Mouse (Mus musculus): ENCODE measurements around the gene 1600014C23Rik. TPM values are rescaled to one million over a fixed set of nuclear protein-coding genes. Genes with fewer than 3 reads are reported as not detected.

1600014C23Rik gene
- total RNA-seq, 2 experiments from 2014 or later, result not detected

- no peak for DNase-seq
These were observed 18.4 kb upstream of the 1600014C23Rik start for GRCm38 (mm10) chr17:45752053-45752452.

- no peak for DNase-seq
These were observed 17.7 kb upstream of the 1600014C23Rik start for GRCm38 (mm10) chr17:45751359-45751758.

GRCm38 (mm10) chr17:45749100-45749499 is 15.5 kb upstream of the 1600014C23Rik start:
- DNase-seq, result peak; percentile 67

GRCm38 (mm10) chr17:45747858-45748785 is 14.5 kb upstream of the 1600014C23Rik start:
- DNase-seq, result no peak

- no peak for DNase-seq
These were observed 13.6 kb upstream of the 1600014C23Rik start for GRCm38 (mm10) chr17:45747293-45747692.

GRCm38 (mm10) chr17:45746755-45747154 is 13.1 kb upstream of the 1600014C23Rik start:
- no peak for DNase-seq

- no peak for DNase-seq
These were observed 12.0 kb upstream of the 1600014C23Rik start for GRCm38 (mm10) chr17:45745629-45746028.

GRCm38 (mm10) chr17:45742371-45743147 is 8.9 kb upstream of the 1600014C23Rik start:
- no peak for DNase-seq

- no peak for DNase-seq
These were observed 3.5 kb upstream of the 1600014C23Rik start for GRCm38 (mm10) chr17:45737078-45737601.

- DNase-seq, result peak; percentile 83
These were observed 2.9 kb upstream of the 1600014C23Rik start for GRCm38 (mm10) chr17:45736311-45737077.

GRCm38 (mm10) chr17:45735382-45736310 is 2.0 kb upstream of the 1600014C23Rik start:
- peak; percentile 62 for DNase-seq

- DNase-seq, result no peak
These were observed 1.2 kb upstream of the 1600014C23Rik start for GRCm38 (mm10) chr17:45734881-45735280.

GRCm38 (mm10) chr17:45734333-45734732 is 689 bp upstream of the 1600014C23Rik start:
- no peak for DNase-seq

- no peak for DNase-seq
These were observed 458 bp downstream of the 1600014C23Rik start for GRCm38 (mm10) chr17:45733038-45733734.

- DNase-seq, result peak; percentile 74
These were observed 2.3 kb downstream of the 1600014C23Rik start for GRCm38 (mm10) chr17:45731172-45731864.

GRCm38 (mm10) chr17:45730696-45731095 is 2.9 kb downstream of the 1600014C23Rik start:
- no peak for DNase-seq

GRCm38 (mm10) chr17:45729387-45729786 is 4.3 kb downstream of the 1600014C23Rik start:
- DNase-seq, result no peak

- peak; percentile 75 for DNase-seq
These were observed 5.5 kb downstream of the 1600014C23Rik start for GRCm38 (mm10) chr17:45727983-45728723.

GRCm38 (mm10) chr17:45727481-45727880 is 6.2 kb downstream of the 1600014C23Rik start:
- DNase-seq, result no peak
